Mouse (Mus musculus) monocyte, adult 5-6 weeks (primary cell): ENCODE measurements around the gene Ccdc9. TPM values are rescaled to one million over a fixed set of nuclear protein-coding genes. Genes with fewer than 3 reads are reported as not detected.
A peak's percentile ranks its signal among the peaks of the same experiment; 100 is the strongest.

Source experiments
- ATAC-seq: fragments of 153-309, 156-312 bp; replicated peaks from 2 replicates; pipeline ENCODE4 v1.8.0; 2017; ENCODE audit warnings: mild to moderate bottlenecking; ENCODE audit not compliant: low TSS enrichment, insufficient number of reproducible peaks, severe bottlenecking, poor library complexity, low FRiP score
- total RNA-seq: library from RNA; stranded (forward); fragments of 200-1000, 200-491, 200-594 nt; gene quantifications from 3 replicates; pipeline ENCODE4 v1.2.3, GENCODE M21; 2017

Ccdc9 gene
- total RNA-seq, 1 experiment from 2014 or later = 256 TPM

DNA sequence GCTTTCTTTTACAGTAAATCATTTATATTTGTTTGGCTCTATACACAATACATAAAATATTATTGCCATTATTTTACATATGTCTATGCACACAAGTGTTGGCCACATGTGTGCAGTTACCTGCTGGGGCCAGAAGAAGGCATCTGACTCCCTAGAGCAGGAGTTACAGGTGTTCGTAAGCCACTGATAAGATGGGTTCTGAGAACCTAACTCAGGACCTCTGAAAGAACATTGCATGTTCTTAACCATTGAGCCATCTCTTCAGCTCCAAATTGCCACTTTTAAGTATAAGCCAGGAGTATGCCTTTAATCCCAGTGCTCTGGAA is 45.7 kb downstream of the Ccdc9 start:
- no peak for ATAC-seq

DNA sequence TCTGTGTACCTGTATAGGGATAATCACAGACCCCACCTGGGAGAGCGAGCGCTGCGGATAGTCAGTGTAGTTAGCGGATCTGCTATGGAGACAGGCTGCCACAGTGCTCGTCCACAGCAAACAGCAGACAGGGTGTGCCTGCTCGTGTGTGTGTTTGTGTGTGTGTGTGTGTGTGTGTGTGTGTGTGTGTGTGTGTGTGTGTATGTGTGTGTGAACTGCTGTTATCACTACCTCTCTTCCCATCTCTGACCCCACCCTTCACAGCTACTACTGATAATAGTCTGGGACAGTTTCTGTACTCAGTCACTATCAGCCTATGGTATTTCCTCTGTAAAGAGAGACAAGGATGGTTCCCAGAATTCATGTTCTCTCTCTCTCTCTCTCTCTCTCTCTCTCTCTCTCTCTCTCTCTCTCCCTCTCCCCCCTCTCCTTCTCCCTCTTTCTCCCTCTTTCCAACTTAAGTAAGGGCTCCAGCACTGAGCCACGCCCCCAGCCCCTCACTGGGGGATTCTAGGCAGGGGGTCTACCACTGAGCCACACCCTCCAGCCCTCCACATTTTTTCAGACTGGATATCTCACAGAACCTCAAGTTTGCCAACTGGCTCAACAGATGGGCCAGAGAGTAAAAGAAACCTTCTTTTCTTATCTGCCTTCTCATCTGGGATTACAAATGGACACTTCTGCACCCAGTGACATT is 46.2 kb downstream of the Ccdc9 start:
- ATAC-seq = no peak

DNA sequence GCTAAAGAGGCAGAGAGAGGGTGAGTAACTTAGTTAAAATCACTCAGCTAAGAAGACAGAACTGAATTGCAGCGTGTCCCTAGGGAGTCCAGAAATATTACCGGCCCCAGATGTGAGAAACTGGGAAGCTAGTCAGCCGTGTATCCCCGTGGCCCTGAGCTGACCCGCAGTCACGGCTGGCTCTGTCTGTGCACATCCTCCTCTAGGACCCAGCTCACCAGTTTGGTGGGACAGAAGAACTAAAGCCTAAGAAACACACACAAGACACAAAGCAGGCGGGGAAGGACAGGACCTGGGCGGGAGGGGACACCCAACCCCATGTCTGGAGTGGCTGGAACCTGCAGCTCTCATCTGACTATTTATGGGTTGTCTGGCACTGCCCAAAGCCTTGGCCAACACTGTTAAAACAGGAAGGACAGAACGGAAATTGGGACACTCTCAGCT is 47.0 kb downstream of the Ccdc9 start:
- peak; percentile 83 for ATAC-seq

DNA sequence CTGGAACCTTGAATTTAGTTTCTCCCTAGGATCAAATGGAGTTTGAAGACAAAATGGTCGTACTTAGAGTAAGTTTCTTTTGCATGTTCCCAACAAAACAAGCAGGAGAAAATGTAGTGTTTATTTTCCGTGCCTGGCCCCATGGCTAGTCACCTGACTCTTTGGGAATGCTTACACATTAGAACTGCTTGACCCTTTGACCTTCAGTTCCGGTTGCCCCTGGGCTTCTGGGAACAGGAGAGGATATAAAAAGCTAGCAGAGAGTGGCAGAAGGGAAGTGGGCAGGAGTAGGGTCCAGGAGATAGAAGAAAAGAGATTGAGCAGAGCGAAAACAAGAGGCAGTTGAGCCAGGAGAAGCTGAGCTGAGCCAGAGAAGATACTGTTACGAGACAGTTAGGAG is 56.7 kb downstream of the Ccdc9 start:
- no peak for ATAC-seq

Other genes starting within 250 kb of the Ccdc9 start
- gene Bicra, start 238.9 kb downstream of the Ccdc9 start, total RNA-seq = 2.2 to 10.0 TPM (median 2.6 TPM) in 3 replicates
- gene Zfp541, start 225.0 kb downstream of the Ccdc9 start, total RNA-seq = 0.11 to 0.29 TPM in 2 of 3 replicates, not detected in the other
- 46.6 to 76.8 TPM (median 71.5 TPM) in 3 replicates for gene Napa, start 188.3 kb downstream of the Ccdc9 start, total RNA-seq
- 9.6 to 18.6 TPM (median 15.9 TPM) in 3 replicates for gene Kptn, start 166.9 kb downstream of the Ccdc9 start, total RNA-seq
- not detected in 3 replicates for gene Slc8a2, start 157.0 kb downstream of the Ccdc9 start, total RNA-seq
- 3.0 to 15.5 TPM (median 6.4 TPM) in 3 replicates for gene Meis3, start 111.7 kb downstream of the Ccdc9 start, total RNA-seq
- gene Dhx34, start 64.8 kb downstream of the Ccdc9 start, total RNA-seq = 7.7 to 12.4 TPM (median 10.4 TPM) in 3 replicates
- 2.9 to 8.0 TPM (median 7.0 TPM) in 3 replicates for gene C5ar2, start 42.6 kb downstream of the Ccdc9 start, total RNA-seq
- 11.2 to 17.0 TPM (median 13.7 TPM) in 3 replicates for gene C5ar1, start 27.3 kb downstream of the Ccdc9 start, total RNA-seq
- gene Inafm1, start 13.2 kb downstream of the Ccdc9 start, total RNA-seq = 9.4 to 16.4 TPM (median 12.3 TPM) in 3 replicates
- gene Bbc3, start 21.6 kb upstream of the Ccdc9 start, total RNA-seq = 26.4 to 30.9 TPM (median 30.1 TPM) in 3 replicates
- gene Sae1, start 101.0 kb upstream of the Ccdc9 start, total RNA-seq = 108 to 150 TPM (median 134 TPM) in 3 replicates
- gene Zc3h4, start 114.1 kb upstream of the Ccdc9 start, total RNA-seq = 20.4 to 63.1 TPM (median 27.4 TPM) in 3 replicates
- 16.1 to 32.9 TPM (median 21.0 TPM) in 3 replicates for gene Tmem160, start 166.0 kb upstream of the Ccdc9 start, total RNA-seq
- not detected in 3 replicates for gene Npas1, start 190.9 kb upstream of the Ccdc9 start, total RNA-seq